Mouse (Mus musculus) left cerebral cortex, adult 6 months (tissue): ENCODE data around the gene Slc24a2. TPM values are rescaled to one million over a fixed set of nuclear protein-coding genes. Genes with fewer than 3 reads are reported as not detected.

Experiments
- long read RNA-seq, 2 experiments: library from polyadenylated mRNA; unstranded; transcript quantifications; one replicate each; pipeline ENCODE4 v2.0.0; 2019 to 2020
- polyA plus RNA-seq: library from polyadenylated mRNA; unstranded; fragments of <200 nt; fragmentation: Nextera tagmentation; gene quantifications from 2 replicates; pipeline ENCODE4 v1.2.3, GENCODE M21; 2021

Slc24a2 gene
- 61.7 and 77.7 TPM in 2 replicates for polyA plus RNA-seq
- long read RNA-seq, experiment 1, full-length matches to known transcripts, result 12 of 158 reads
- long read RNA-seq, experiment 1, partial matches to known transcripts, result 9 of 158 reads
- long read RNA-seq, experiment 1, other reads (novel, unspliced or antisense), result 137 of 158 reads
- long read RNA-seq, experiment 2, full-length matches to known transcripts, result 1 of 136 reads
- long read RNA-seq, experiment 2, partial matches to known transcripts, result 7 of 136 reads
- long read RNA-seq, experiment 2, other reads (novel, unspliced or antisense), result 128 of 136 reads

GRCm38 (mm10) chr4:87229960-87230551 is at the start of gene Slc24a2:
Gene Slc24a2 (minus strand): TSS chr4:87230477.

